Mouse (Mus musculus) cerebellum, postnatal 10 days (tissue): ENCODE data around the gene Pcid2.
A peak's percentile ranks its signal among the peaks of the same experiment; 100 is the strongest.

Experiments used
- DNase-seq, 2 experiments: peaks; one replicate each; pipeline ENCODE4 v3.0.0; 2021; ENCODE audit warnings: mixed read lengths in 2 of 2

Pcid2 gene

DNA sequence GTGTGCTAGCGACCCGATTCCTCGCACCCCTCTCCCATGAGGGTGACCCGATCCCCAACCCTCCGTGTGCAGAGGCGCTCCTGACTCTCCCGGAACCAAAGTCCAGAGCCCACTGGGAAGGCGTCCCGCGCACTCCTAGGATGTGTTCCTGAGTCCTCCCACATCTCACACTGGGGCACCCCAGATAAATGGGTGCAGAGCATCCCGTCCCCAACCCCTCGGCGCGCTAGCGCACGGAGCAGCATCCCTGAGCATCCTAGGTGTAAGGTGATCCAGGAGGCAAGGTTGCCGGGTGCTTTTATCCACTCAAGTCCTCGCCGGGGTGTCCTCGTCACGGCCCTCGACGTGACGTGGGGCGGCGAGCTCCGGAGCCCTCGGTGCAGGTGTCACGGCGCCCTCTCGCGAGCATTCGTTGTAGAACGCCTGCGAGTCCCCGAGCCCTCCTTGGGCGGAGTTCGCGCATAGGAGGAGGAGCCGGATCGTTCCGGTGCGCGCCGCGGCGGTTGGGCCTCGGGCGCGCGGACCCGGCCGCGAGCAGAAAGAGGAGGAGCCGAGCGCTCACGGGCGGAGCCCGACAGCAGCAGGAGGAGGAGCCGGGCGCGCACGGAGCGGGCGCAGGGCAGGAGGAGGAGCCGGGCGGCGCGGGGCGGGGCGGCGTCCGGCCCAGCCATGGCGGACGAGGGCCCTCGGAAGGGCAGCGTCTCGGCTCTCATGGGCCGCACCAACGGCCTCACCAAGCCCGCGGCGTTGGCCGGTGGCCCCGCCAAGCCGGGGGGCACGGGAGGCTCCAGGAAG, at the start of gene Pcid2, which contains the start of gene Cul4a:
TSS of gene Pcid2 (minus strand) at position 373 of the 795 bp plus-strand sequence.
TSS of gene Cul4a (plus strand) at position 535 of the 795 bp plus-strand sequence.
- DNase-seq, result peak; percentile 99

DNA sequence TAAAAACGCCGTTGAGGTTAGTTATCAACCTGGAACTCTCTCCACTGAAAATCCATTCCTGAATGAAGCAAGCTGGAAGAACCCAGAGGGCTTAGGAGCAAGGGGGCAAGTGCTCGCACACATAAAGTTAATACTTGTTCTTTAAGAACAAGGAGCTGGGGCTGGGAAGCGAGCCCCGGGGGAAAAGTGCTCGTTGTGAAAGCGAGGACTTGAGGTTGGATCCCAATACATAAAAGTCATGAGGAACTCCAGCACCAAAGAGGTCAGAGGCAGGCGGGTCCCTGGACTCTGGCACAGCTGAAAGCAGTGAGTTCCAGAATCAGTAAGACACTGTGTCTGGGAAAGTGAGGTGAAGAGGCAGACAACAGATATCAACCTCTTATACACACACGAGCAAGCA, 48.8 kb upstream of the Pcid2 start:
- DNase-seq, result no peak

DNA sequence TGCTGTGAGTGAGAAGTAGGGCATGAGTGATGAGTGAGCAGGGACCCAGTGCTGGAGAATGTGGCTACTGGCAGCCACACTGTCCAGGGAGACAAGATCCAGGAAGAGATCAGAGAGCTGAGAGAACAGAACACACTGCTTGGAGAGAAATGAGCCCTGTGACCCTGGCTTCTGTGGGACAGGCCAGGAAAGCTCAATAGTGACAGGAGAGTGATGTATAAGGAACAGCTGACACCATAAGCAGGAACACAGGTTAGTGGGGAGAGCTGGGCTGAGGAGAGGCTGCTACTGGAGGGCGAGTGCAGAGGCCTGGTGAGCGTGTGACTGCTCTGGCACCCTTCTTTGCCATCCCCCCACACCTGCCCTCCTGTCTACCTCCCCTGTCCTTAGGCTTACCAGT, 45.7 kb upstream of the Pcid2 start:
- DNase-seq, result no peak

DNA sequence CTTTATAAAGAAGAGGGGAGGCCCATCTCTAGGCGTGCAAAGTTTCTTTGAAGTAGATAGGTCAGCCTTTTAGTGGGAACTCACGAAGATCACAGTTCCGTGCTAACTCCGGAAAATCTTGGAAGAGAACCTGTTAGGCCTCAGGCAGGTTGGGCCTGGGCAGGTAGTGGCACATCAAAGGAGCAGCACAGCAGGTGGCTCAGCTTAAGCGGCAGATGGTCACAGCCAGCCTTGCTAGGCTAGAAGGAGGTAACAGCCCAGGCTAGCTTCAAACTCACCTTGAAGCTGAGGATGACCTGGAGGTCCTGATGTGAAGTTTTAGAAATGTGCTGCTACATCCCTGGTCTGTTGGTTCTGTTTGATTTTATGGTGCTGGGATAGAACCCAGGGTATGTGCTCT, 44.6 kb upstream of the Pcid2 start:
- DNase-seq, result peak in 1 of 2 experiments; percentile 15

DNA sequence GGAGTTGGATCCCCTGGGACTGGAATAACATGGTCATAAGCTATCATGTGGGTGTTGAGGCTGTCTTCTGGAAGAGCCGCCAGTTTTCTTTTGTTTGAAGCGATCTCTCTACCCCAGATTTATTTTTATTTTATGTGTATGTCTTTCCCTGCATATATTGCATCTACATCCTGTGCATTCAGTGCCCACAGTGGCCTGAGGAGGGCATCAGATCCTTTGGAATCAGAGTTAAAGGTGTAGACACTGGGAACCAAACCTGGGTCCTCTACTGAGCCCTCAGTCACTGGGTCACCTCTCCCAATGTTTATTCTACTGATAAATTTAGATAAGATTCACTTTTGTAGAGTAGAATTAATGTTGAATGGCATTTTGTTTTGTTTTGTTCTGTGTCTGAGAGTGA, 44.0 kb upstream of the Pcid2 start:
- no peak for DNase-seq

DNA sequence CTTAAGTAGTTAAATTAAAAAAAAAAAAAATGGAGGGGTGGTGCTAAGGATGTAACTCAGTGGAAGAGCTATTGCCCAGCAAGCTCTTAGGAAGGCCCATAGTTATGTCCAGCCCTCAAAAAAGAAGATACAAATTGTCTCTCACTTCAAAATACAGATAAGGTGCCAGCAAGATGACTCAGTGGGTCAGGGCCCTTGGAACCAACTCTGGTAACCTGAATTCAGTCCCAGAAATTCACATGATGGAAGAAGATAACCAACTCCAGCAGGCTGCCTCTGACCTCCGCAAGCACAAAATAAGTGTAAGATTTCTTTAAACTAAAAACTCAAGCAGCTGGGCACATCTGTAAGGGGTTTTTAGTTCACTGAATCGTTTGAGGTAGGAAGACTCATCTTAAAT, 43.2 kb upstream of the Pcid2 start:
- DNase-seq, result no peak

DNA sequence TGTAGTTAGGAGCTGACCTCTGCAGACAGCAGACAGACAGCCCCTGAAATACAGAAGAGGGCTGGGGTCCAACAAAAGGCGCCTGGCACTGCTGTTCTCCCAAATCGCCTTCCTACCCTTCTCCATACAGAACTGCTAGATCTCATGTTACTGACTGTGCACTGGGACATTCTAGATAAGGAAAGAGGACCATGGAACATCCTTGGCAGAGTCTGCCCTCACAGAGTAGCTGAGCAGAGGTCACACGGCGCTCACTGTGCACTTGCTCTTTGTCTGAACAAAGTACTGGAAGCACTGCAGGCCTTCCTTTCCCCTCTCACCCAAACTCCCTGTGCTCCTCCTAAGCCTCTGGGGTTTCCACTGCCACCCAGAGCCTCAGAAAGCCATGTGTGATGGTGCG, 36.4 kb upstream of the Pcid2 start:
- no peak for DNase-seq

DNA sequence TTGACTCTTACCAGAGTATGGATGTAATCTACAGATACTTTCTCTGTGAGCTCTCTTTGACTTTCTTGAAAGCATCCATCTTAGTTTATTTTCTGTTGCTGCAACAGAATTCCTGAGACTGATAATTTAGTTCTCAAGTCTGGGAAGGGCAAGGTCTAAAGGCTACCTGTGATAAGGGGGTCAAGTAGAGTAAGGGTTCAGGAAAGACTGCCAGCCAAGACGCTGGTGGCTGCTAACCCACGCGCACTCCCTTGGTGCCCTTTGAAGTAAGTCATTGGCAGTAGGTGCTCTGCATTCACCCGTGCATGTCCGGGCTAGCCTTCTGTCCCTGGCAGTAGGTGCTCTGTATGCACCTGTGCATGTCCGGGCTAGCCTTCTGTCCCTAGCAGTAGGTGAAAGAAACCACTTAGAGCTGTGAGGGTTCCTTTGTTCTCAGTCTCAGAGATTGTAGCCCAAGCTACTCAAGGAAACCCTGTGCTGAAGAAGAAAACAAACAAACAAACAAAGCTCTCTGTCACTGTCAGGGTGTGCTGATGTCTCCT, 34.5 kb upstream of the Pcid2 start:
- no peak for DNase-seq

DNA sequence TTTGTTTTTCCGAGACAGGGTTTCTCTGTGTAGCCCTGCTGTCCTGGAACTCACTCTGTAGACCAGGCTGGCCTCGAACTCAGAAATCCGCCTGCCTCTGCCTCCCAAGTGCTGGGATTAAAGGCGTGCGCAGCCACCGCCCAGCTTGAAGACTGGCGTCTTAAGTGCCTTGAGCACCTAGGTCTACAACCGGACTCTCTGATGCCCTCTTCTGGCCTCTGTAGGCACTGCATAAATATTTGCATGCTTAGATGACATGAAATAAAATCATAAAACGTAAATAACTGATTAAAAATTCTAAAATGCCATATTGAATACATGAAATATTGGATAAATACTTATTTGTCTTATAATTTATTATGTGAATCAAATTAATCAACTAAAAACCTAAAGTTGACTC, 27.0 kb upstream of the Pcid2 start:
- DNase-seq, result peak; percentile 74 to 80

DNA sequence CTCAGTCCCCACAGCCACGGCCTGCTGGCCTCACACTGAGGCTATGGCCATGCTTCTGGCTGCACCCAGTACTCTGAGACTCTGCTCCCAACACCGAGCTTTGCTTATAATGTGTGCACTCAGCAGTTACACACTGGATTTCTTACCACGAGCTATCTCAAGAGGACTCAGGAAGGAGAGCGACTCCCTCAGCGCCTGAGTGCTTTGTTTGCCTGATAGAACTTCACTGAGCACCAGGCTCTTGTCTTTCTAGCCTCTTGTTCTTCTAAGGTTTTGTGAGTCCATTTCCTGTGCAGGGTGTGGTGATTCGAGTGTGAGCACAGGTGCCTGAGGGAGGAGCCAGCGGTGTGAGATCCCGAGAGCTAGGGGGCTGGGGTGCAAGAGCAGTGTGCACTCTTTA, 19.6 kb upstream of the Pcid2 start:
- DNase-seq, result no peak

DNA sequence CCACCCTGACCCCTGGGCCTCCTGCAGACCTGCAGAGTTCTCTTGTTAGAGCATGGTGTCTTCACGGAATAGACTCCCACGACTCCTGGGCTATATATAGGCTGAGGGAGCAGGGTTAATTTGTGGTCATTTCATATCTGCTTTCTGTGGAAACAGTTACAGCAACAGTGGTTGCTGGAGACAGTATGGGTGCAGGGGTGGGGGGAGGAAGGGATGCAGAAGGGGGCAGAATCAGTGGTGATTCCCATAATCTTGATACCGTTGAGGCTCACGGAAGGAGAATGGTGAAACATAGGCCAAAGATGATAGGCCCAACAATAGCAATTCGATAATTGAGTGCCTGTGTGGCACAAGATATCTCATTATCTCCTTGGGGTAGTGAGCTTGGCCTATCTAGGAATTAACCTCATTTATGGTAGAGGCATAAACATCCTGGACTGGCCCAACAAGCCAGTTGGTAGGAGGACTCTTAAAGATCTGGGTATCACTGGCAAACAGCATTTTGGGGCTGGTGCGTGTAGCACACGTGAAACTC, 17.7 kb upstream of the Pcid2 start:
- DNase-seq, result no peak

DNA sequence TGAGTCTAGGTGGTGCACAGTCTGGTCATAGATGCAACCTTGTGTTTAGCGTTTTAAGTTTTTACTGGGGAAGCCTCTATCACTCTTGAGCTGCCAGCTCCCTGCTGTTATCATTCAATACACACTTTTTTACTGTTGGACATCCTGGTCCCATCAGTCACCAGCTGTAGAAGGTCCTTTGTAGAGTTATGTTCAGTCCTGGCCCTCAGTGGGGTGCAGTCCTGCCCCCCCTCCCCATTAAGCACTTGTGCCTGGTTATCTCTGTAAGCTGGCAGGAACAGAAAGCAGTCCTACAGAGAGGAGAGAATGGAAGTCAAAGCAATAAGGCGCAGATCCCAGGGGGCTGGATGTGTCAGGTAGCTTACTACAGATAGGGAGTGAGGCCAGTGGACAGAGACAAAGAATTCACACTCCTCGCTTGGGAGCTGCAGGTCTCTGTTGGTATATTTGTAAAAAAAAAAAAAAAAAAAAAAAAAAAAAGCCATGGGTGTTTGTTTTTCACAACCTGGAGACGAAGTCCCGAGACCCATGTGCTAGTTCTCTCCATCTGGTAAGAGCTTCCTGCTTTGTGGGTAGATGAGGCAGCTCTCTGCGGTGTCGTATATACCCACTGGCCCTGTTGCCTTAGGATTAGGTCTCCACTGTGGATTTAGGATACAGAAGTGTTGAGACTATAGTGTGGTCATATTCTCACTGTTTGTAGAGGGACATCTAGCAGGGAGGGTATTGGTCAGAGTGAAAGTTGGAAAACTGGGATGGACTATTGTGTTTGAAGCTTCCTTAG, 15.8 kb upstream of the Pcid2 start:
- no peak for DNase-seq

DNA sequence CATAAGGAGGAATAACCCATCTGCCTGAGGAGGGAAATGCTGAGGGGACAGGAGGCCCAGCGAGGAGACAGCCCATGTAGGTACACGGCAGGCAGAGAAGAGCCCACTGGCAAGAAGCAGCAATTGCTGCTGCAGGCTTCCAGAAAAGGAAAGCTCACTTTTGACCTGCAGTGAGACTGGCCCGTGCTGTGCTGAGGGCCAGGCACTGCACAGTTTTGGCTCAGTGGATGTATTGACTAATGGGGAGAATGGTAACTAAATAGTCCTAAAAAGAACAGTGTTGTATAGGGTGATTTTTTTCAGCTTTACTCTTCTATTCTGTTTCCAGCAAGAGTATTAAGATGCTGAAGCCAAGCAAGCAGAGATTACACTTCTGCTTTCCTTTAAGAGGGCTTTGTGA, 13.3 kb upstream of the Pcid2 start:
- no peak for DNase-seq

DNA sequence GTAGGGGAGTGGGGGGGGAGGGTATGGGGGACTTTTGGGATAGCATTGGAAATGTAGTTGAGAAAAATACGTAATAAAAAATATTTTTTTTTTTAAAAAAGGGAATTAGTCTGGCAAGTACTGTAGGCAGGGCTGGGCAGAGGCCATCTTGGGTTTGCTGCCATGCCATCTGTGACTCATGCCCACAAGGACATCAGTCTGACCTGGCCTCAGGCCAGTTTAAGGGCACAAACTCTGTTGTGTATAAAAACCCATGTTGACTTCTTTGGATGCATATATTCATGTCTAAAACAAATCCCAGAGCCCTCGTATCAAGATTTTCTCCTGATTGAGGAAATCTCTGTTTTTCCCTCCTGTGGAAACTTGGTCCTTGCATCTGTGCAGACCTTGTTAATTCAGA, 11.8 kb upstream of the Pcid2 start:
- DNase-seq, result no peak

DNA sequence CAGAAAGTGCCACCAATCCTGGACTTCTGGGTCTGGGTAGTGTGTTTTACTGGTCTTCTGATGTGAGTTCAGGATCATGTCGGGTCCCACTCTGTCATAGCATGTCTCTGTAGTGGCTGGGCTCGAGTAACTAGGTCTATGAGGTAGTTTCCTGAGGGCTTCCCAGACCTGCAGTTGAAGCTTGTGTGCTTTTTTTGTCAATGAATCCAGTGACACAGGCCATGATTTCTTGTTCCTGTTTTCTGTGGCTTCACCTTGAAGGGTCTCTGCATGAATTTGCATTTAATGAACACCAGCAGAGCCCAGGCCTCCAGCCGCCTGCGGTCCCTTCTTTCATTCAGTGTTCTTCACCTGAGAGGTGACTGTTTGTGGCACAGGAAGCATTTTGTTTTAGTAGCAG, 8.0 kb upstream of the Pcid2 start:
- DNase-seq, result no peak

DNA sequence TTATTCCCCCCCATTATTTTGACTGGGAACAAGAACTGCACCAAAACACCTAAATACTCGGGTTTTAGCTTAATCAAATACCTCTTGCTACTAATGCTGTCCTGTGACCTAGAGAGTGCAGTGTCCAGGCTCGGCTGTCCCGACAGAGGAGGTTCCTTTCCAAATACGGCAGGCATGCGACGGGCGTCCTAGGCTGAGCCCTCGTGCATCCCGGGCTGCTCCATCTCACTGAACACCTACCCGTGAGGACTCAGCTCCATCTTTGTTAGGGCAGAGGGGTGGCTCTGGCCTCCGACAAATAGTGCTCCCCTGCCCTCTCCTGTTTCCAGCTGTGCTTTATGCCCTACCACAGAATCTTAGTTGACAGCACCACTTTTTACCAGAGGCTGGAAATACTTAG, 6.7 kb upstream of the Pcid2 start:
- no peak for DNase-seq

DNA sequence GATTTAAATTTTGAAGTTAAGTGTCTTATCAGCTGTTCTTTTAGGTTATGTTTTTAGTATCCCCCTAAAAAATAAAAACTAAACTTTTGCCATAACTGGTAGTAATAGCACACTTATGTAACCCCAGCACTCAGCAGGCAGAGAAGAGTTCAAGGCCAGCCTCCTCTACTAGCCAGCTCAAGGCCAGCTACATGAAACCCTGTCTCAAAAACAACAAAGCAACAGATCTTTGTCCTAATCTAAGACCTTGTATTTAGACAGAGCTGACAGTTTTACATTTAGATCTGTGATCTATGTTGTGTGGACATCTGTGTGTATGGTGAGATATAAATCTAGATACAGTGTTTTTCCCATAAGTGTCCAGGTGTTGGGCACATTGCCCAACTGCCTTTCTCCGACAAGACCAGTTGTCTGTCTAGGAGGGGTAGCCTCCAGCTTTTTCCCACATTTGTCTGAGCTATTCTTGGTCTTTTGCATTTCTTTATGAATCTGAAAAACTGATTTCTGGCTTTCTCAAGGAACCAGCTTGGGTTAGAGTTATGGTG, 4.2 kb upstream of the Pcid2 start:
- no peak for DNase-seq

DNA sequence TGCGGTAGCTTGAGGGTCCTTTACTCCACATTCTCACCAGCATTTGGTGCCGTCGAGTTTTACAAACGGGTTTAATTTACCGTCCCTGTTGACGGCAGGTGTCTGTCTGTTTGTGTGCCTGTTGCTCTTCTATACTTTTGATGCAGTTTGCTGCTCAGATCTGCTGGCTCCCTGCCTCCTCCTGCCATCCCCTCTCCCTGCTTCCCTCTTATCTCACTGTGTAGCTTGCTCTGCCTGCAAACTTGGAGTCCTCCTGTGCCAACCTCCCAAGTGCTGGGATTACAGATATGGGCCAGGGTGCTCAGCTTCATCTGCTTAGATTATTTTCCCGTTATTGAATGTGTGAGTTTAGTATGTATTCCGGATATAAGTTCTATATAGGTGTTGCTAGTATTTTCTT, 3.7 kb upstream of the Pcid2 start:
- DNase-seq, result no peak

DNA sequence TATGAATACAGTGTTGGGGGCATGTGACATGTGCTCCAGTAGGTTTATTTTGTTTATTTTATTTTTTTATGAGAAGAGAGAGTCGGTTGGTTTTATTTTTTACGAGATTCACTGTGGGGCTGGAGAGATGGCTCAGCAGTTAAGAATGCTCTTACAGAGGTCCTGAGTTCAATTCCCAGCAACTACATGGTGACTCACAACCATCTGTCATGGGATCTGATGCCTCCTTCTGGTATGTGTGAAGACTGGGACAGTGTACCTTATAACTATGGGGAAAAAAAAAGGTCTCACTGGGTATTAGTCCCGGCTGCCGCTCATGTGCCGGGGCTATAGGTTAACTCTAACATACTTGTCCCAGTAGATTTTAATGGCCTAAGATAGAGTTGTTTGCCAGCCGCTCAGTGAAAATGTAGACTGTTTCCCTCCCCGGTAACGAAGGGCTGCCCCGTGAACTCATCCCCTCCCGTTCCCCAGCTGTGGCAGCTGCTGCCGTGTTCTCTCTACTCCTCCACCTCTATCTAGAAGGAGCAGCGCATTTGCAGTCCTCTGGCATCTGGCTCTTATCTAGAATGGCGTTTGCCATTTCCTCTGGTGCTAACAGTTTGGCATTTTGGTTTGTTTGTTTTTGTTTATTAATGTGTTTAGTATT, 2.9 kb upstream of the Pcid2 start:
- no peak for DNase-seq

DNA sequence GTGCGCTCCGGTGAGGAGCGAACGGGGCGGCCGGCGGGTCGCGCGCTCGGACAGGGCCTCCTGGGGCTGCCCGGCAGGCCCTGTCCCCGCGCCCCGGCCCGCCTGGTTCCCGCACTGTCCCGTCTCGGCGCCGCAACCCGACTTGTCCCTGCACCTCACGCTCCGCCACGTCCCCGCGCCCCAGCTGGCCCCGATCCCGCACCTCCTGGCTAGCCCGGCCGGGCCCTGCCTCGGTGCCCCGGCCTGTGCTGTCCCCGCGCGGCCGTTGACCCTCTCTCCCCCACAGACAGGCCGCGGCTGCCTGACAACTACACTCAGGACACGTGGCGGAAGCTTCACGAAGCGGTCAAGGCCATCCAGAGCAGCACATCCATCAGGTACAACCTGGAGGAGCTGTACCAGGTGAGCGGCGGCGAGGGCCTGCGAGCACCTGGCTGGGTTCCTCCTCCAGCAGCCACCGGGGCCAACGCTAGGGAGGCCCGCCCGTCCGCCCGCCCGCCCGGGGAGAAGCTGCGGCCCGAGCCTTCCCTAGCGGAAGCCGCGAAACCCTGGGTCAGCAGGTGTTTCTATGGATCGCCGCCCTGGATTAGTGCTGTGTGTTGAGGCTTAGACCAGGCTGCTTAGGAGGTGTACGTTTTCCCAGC, 771 bp upstream of the Pcid2 start:
- DNase-seq, result peak; percentile 76 to 81

DNA sequence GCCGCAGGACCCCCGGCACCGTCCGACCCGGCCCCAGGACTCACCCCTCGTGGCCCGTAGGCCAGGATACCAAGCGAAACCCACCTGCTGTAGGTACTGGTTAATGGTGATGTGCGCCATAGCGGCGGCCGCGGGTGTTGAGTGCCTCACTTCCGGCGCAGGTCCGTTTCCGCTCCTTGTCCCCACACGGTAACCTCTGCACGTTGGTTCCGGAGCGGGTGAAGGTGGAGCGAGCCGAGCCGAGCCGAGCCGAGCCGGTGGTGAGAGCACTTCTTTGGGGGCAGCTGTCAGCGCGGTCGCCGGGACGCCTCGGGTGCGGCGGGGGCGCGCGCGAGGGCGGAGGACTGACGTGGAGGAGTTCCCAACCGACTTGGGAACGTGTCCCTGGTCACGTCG, 570 bp downstream of the Pcid2 start:
- peak; percentile 94 to 96 for DNase-seq

DNA sequence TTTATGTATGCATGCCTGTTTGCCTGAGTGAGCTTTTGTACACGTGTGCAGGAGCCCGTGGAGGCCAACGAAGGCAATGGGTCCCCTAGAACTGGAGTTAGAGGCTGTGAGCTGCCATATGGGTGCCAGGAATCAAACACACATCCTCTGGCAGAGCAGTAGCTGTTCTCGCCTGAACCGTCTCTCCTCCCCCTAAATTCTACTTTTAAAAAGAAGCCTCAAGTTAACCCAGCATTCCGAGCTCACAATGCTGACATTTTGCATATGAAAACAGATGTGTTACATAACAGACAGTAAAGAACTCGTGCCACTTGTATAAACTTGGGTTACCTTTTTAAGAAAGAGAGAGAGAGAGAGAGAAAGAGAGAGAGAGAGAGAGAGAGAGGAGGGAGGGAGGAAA, 27.7 kb downstream of the Pcid2 start:
- no peak for DNase-seq
